Mouse (Mus musculus): ENCODE results near the gene Coro2b.

Gene Coro2b

GRCm38 (mm10) chr9:62381402-62381913 lies 155.4 kb downstream of the Coro2b start:
- no peak for DNase-seq

- DNase-seq, result no peak
These were observed 156.5 kb downstream of the Coro2b start for GRCm38 (mm10) chr9:62380351-62380750.

DNA sequence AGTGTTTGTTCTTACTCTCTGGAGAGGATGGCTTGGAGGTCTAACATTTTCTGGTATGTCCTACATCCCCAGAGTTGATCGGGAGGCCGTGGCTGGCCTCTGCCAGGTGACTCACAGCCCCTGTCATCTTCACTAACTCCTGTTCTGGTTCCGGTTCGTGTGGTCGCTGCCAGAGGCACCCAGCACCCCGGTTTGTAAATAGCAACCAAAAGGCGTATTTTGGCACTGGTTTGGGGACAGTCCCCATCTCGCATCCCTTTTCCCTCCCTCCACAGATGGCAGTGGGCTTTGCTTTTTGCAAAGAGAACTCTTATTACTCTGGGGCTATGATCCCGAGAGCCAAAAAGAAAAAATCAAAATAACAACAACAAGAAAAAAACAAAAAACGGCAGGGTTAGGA lies 158.9 kb downstream of the Coro2b start:
- no peak for DNase-seq

- DNase-seq, result no peak
These were observed 162.6 kb downstream of the Coro2b start for GRCm38 (mm10) chr9:62374276-62374675.

- peak; percentile 55 to 81 for DNase-seq
These were observed 163.4 kb downstream of the Coro2b start for GRCm38 (mm10) chr9:62373222-62374123.

GRCm38 (mm10) chr9:62372556-62373221 lies 164.2 kb downstream of the Coro2b start:
- DNase-seq, result no peak

DNA sequence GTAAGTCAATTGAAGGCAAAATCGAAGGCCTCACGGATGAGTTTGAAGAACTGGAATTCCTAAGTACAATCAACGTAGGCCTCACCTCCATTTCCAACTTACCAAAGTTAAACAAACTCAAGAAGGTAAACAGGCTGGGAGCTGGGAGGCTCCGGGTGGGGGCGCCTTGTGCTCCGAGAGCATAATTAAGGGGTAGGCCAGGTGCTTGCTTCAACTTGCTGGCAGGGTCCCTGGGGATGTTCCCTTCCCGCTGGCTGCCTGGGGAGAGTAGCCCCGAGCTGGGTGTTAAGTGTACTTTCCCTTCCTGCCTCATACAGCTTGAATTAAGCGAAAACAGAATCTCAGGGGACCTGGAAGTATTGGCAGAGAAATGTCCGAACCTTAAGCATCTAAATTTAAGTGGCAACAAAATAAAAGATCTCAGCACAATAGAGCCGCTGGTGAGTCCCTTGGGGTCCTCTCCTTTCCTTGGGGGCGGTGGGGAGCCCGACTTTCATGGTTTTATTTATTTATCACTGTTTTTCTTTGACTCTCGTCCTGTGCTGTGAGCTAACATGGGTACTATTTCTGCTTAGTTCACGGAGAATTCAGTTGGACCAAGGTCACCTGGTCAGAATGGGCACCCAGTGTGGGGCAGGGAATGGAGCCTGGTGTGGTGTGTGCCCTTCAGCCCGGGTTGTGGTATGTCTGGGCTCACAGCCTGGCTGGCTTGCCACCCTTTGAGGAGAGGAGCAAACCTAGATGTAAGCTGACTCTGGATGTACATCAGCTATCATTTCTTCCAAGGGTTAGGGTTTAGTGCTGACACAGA lies 164.9 kb downstream of the Coro2b start:
- no peak for DNase-seq

- no peak for DNase-seq
These were observed 166.1 kb downstream of the Coro2b start for GRCm38 (mm10) chr9:62370648-62371280.

DNA sequence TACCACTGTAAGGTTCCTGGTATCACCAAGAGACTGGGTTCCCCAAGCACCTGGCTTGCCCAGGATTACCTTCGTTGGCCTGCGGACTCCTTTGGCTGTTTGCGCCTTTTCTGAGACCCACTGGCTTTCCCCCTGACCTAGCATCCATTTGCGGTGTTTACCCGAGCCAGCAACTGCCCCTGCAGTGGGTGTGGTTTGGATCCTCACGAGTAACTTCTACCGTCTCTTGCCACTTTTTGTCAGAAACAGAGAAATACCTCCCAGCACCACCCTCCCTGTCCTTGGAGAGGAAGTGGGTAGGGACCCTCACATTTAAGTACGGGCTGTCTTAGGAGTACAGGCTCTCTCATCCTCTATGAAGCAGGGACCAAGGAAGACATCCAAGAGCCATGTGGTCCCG lies 166.7 kb downstream of the Coro2b start:
- DNase-seq, result no peak
